Mouse (Mus musculus) neural tube, embryonic 11.5 days (tissue): ENCODE results near the gene Nkd1. TPM values are rescaled to one million over a fixed set of nuclear protein-coding genes. Genes with fewer than 3 reads are reported as not detected.

Source experiments
- ATAC-seq: fragments of 200-750 bp; cut with Nextera tagmentation; 2 replicates; pipeline ENCODE4 v1.8.0; 2017; ENCODE audit warnings: moderate number of reproducible peaks, mild to moderate bottlenecking, moderate TSS enrichment, moderate library complexity; ENCODE audit not compliant: insufficient read depth, low FRiP score, low TSS enrichment
- DNase-seq: peaks from one replicate; pipeline ENCODE4 v3.0.0-alpha.2; 2015; ENCODE audit warnings: low spot score
- H3K27ac ChIP-seq: fragments of 300-500 bp; sonication (generic); 2 replicates; pipeline ENCODE4 v1.5.1; 2014; ENCODE audit warnings: low read depth, mild to moderate bottlenecking, low read length
- H3K27me3 ChIP-seq: fragments of 300-500 bp; sonication (generic); 2 replicates; pipeline ENCODE4 v1.6.1; 2014; ENCODE audit warnings: mild to moderate bottlenecking, low read length, mixed read lengths; ENCODE audit not compliant: control insufficient read depth, insufficient read depth
- H3K36me3 ChIP-seq: fragments of 300-500 bp; sonication (generic); 2 replicates; pipeline ENCODE4 v1.6.1; 2014; ENCODE audit warnings: mild to moderate bottlenecking, low read length, moderate library complexity, mixed read lengths; ENCODE audit not compliant: control insufficient read depth, insufficient read depth
- H3K4me1 ChIP-seq: fragments of 300-500 bp; sonication (generic); 2 replicates; pipeline ENCODE4 v1.6.1; 2014; ENCODE audit warnings: low read length, mixed read lengths; ENCODE audit not compliant: control insufficient read depth, insufficient read depth
- H3K4me2 ChIP-seq: fragments of 300-500 bp; sonication (generic); 2 replicates; pipeline ENCODE4 v1.6.1; 2014; ENCODE audit warnings: low read depth, mild to moderate bottlenecking, moderate library complexity
- H3K4me3 ChIP-seq: fragments of 300-500 bp; sonication (generic); 2 replicates; pipeline ENCODE4 v1.5.1; 2014; ENCODE audit warnings: low read depth, low read length
- H3K9ac ChIP-seq: fragments of 300-500 bp; sonication (generic); 2 replicates; pipeline ENCODE4 v1.6.1; 2014; ENCODE audit warnings: mild to moderate bottlenecking, low read length
- H3K9me3 ChIP-seq: fragments of 300-500 bp; sonication (generic); 2 replicates; pipeline ENCODE4 v1.6.1; 2016; ENCODE audit warnings: low read length; ENCODE audit not compliant: control insufficient read depth
- WGBS: fragments of 180-500 bp; shearing (Covaris S2); extraction: QIAGEN DNeasy Blood & Tissue Kit; methylation state at CpG from one replicate; pipeline ENCODE4 v1.1.7; 2014; 5-methylcytosine and 5-hydroxymethylcytosine counted together
- polyA plus RNA-seq: library from polyadenylated mRNA; unstranded; fragments of >200 nt; fragmentation: Nextera tagmentation; extraction: Ambion mirVana; gene quantifications from 2 replicates; pipeline ENCODE4 v1.2.1, GENCODE M21; 2014

The Nkd1 gene
- polyA plus RNA-seq, 1 experiment from 2014 or later, result 64.7 TPM

- peaks cover 2% of the 10 kb centered on the region; the same call in 1 of the 2 replicates for H3K36me3 ChIP-seq
- H3K4me3 ChIP-seq, result no peak overlapping the region
- no peaks in the 10 kb centered on the region for H3K9me3 ChIP-seq
- H3K27me3 ChIP-seq, result no peaks in the 10 kb centered on the region
- no peak overlapping the region for H3K9ac ChIP-seq
- no peak for ATAC-seq
- no peak overlapping the region for H3K27ac ChIP-seq
- no peak for DNase-seq
- H3K4me2 ChIP-seq, result no peak overlapping the region
- H3K4me1 ChIP-seq, result 0 out of 2 replicates have a peak, but pooled peaks cover 1% of the 10 kb centered on the region
- WGBS, result 94% methylated on average over 10 of the region's 10 CpGs
These were observed 55.4 kb downstream of the Nkd1 start for GRCm38 (mm10) chr8:88576351-88577142.

DNA sequence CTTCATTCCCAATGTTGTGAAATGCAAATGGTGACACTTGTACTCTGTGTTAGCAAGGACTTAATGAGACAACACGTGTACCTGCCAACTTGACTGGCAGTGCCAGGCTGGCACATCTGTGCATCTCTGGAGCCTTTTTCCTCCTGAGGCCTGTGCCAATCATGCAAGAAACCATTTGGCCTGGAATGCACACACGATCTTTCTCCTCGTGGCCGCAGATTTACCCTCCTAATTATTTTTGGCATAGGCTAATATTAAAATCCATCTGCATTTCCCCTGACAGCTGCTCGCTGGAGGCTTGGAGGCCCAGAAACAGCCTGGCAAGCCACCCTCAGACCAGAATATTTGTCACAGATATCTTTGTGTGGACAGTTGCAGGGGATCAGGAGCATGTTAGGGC, 56.5 kb downstream of the Nkd1 start:
- Histone ChIP-seq H3K4me2 (no peak overlapping the region), H3K27me3 (no peaks in the 10 kb centered on the region), H3K9me3 (no peaks in the 10 kb centered on the region), H3K4me1 (no peaks in the 10 kb centered on the region), H3K27ac (no peak overlapping the region), H3K4me3 (no peak overlapping the region), H3K36me3 (peaks cover 2% of the 10 kb centered on the region; the same call in 1 of the 2 replicates), H3K9ac (no peak overlapping the region)
- 92% methylated on average over 5 of the region's 5 CpGs for WGBS
- DNase-seq (no peak), ATAC-seq (no peak)

GRCm38 (mm10) chr8:88578413-88579175, 57.4 kb downstream of the Nkd1 start:
- no peak overlapping the region for H3K9ac ChIP-seq
- DNase-seq (no peak), ATAC-seq (no peak)
- peaks cover 2% of the 10 kb centered on the region; the same call in 1 of the 2 replicates for H3K36me3 ChIP-seq
- no peak overlapping the region for H3K4me3 ChIP-seq
- WGBS, result 63% methylated on average over 14 of the region's 14 CpGs
- H3K4me1 ChIP-seq, result no peaks in the 10 kb centered on the region
- no peak overlapping the region for H3K4me2 ChIP-seq
- H3K27me3 ChIP-seq, result no peaks in the 10 kb centered on the region
- H3K27ac ChIP-seq, result no peak overlapping the region
- H3K9me3 ChIP-seq, result no peaks in the 10 kb centered on the region

DNA sequence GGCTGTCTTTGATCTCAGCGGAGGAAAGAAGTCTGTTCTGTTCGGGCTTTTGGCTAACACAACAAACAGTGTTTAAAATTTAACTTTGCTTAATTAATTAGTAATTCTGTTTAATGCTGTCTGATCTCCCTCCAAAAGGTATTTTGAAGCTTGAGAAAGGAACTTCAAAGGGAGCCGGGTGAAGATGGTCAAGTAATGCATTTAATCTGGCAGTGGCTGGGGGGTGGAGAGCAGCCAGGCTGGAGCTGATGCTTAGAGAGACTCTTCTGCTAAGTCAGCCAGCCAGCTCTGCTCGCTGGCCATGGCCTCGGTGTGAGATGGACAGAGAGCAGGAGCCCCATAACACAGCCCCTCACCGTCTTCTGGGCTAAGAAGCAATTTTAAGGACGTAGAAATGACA, 58.1 kb downstream of the Nkd1 start:
- no peak overlapping the region for H3K4me3 ChIP-seq
- no peaks in the 10 kb centered on the region for H3K4me1 ChIP-seq
- no peak overlapping the region for H3K9ac ChIP-seq
- WGBS, result 47% methylated on average over 7 of the region's 7 CpGs
- no peak overlapping the region for H3K27ac ChIP-seq
- no peaks in the 10 kb centered on the region for H3K9me3 ChIP-seq
- no peaks in the 10 kb centered on the region for H3K27me3 ChIP-seq
- no peak overlapping the region for H3K4me2 ChIP-seq
- DNase-seq, result no peak
- H3K36me3 ChIP-seq, result peaks cover 2% of the 10 kb centered on the region; the same call in 1 of the 2 replicates
- ATAC-seq, result no peak

DNA sequence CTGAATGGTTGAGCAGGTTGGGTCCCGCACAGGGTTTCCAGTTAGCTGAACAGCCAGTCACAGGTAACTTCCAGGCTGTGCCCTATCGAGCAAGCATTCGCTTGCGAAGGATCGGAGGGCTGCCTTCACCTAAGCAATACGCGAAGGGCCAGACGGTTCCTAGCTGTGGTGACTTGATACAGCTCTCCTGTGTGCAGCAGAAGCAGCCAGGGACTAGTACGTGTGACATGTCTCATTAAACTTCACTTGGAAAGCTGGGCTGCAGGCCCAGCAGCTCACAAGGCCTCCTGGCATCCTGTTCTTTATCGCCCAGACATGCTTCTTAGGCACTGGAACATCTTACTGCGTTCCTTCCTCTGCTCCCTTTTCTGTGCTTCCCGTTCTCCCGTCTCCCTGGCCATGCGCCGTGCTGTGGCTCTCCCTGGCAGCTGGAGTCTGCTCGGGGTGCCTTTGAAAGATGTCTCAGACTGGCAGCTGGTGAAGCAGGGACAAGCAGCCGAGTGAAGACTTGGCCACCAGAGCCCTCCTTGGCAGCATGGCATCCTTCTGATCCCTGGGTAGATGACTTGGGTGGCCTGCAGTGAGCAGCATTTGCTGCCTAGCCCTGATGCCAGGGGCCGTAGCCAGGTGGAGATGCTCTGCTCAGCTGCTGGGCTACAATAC, 58.6 kb downstream of the Nkd1 start:
- H3K36me3 ChIP-seq, result peaks cover 3% of the 10 kb centered on the region; the same call in 1 of the 2 replicates
- no peaks in the 10 kb centered on the region for H3K27me3 ChIP-seq
- no peak overlapping the region for H3K4me3 ChIP-seq
- DNase-seq (no peak), ATAC-seq (no peak)
- 87% methylated on average over 18 of the region's 18 CpGs for WGBS
- no peaks in the 10 kb centered on the region for H3K4me1 ChIP-seq
- H3K4me2 ChIP-seq, result no peak overlapping the region
- no peak overlapping the region for H3K27ac ChIP-seq
- H3K9ac ChIP-seq, result no peak overlapping the region
- H3K9me3 ChIP-seq, result no peaks in the 10 kb centered on the region

- H3K9ac ChIP-seq, result no peak overlapping the region
- no peaks in the 10 kb centered on the region for H3K4me1 ChIP-seq
- H3K4me2 ChIP-seq, result no peak overlapping the region
- 88% methylated on average over 7 of the region's 7 CpGs for WGBS
- DNase-seq, result no peak
- no peak overlapping the region for H3K27ac ChIP-seq
- H3K27me3 ChIP-seq, result no peaks in the 10 kb centered on the region
- H3K9me3 ChIP-seq, result no peaks in the 10 kb centered on the region
- H3K4me3 ChIP-seq, result no peak overlapping the region
- peaks cover 4% of the 10 kb centered on the region; the same call in 1 of the 2 replicates for H3K36me3 ChIP-seq
- no peak for ATAC-seq
These were observed 59.6 kb downstream of the Nkd1 start for GRCm38 (mm10) chr8:88580785-88581184.

DNA sequence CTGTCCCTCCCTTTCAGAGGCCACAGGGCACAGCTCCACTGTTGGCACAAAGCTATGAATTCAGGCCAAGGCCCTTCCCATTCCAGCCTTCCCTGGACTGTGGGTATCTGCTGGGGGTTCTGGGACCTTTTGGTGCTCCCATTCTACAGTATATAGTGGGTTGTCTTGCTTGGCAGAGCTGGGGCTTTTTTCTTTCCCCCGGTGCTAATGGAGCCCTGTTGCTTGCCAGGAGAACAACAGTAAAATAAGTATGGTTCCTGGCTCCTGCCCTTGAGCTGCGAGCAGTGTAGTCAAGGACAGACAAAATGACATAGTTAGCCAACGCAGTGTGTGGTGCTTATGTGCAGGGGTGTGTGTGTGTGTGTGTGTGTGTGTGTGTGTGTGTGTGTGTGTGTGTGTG, 62.7 kb downstream of the Nkd1 start:
- ATAC-seq (no peak), DNase-seq (no peak)
- Histone ChIP-seq H3K9me3 (no peaks in the 10 kb centered on the region), H3K4me2 (no peak overlapping the region), H3K4me3 (no peak overlapping the region), H3K9ac (no peak overlapping the region), H3K27ac (no peak overlapping the region), H3K36me3 (peaks cover 4% of the 10 kb centered on the region; the same call in 1 of the 2 replicates), H3K4me1 (no peaks in the 10 kb centered on the region), H3K27me3 (no peaks in the 10 kb centered on the region)
- 89% methylated on average over 3 of the region's 3 CpGs for WGBS

DNA sequence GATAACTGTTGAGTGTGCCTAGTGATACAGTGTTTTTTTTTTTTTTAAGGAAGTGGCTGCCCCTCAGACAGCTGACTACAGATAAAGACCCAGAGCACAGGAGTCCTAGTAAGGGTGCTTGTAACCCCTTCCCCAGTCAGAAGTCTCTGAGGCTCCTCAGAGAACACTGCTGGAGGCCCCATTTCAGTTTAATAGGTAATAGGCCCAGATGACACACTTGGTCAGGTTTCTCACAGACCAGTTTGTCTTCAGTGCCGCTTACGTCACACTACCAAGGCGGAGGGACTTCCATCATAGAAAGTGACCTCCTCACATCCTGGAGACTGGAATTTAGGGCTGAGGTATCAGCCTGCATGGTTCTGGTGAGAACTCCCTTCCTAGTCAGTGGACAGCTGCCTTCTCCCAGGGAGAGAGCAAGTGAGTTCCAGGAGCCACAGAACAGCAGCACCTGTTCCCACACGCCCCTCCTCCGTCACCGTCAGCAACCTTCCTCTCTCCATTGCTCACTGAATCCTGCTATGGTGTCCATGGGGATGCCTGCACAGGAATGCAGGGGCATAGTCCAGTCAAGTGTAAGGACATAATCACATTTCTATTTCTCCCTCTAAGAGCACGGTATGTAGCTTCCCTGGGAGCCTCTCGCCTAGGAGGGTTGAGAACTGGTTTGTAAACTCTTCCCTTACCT, 67.2 kb downstream of the Nkd1 start:
- no peak for ATAC-seq
- Histone ChIP-seq H3K9ac (no peak overlapping the region), H3K4me3 (no peak overlapping the region), H3K4me1 (no peaks in the 10 kb centered on the region), H3K27ac (no peak overlapping the region), H3K4me2 (no peak overlapping the region), H3K9me3 (no peaks in the 10 kb centered on the region), H3K27me3 (no peaks in the 10 kb centered on the region), H3K36me3 (peaks cover 6% of the 10 kb centered on the region; the same call in 1 of the 2 replicates)
- 92% methylated on average over 8 of the region's 8 CpGs for WGBS
- DNase-seq, result no peak
